Mouse (Mus musculus) cortical plate, adult 2 months (tissue): ENCODE measurements around the gene Cracr2b. TPM values are rescaled to one million over a fixed set of nuclear protein-coding genes. Genes with fewer than 3 reads are reported as not detected.

Experiments
- H3K27ac ChIP-seq: fragments of 200-500 bp; 2 replicates; pipeline ENCODE4 v1.5.1; 2012; ENCODE audit warnings: low read length, control low read depth, inconsistent platforms; ENCODE audit not compliant: insufficient read depth
- H3K4me1 ChIP-seq: fragments of 200-500 bp; 2 replicates; pipeline ENCODE4 v1.6.1; 2011; ENCODE audit warnings: low read length; ENCODE audit not compliant: control insufficient read depth, insufficient read depth
- H3K4me3 ChIP-seq: fragments of 200-500 bp; 2 replicates; pipeline ENCODE4 v1.5.1; 2011; ENCODE audit warnings: mild to moderate bottlenecking, low read length, control low read depth; ENCODE audit not compliant: insufficient read depth
- CTCF ChIP-seq: fragments of 200-500 bp; IDR thresholded peaks from 2 replicates; pipeline ENCODE4 v1.5.1; 2011; ENCODE audit warnings: mild to moderate bottlenecking, control low read depth, low read length; ENCODE audit not compliant: insufficient read depth; ENCODE audit errors: extremely low read depth
- POLR2A ChIP-seq: fragments of 200-500 bp; IDR thresholded peaks from 2 replicates; pipeline ENCODE4 v1.6.1; 2011; ENCODE audit warnings: mild to moderate bottlenecking, low read length, control low read depth; ENCODE audit not compliant: insufficient read depth; ENCODE audit errors: extremely low read depth
- polyA plus RNA-seq: library from polyadenylated mRNA; depleted of rRNA; stranded (reverse); fragments of >200 nt; gene quantifications from 2 replicates; pipeline ENCODE4 v1.2.3, GENCODE M21; 2012

Cracr2b gene
- polyA plus RNA-seq, 1 experiment, result 4.8 TPM

DNA sequence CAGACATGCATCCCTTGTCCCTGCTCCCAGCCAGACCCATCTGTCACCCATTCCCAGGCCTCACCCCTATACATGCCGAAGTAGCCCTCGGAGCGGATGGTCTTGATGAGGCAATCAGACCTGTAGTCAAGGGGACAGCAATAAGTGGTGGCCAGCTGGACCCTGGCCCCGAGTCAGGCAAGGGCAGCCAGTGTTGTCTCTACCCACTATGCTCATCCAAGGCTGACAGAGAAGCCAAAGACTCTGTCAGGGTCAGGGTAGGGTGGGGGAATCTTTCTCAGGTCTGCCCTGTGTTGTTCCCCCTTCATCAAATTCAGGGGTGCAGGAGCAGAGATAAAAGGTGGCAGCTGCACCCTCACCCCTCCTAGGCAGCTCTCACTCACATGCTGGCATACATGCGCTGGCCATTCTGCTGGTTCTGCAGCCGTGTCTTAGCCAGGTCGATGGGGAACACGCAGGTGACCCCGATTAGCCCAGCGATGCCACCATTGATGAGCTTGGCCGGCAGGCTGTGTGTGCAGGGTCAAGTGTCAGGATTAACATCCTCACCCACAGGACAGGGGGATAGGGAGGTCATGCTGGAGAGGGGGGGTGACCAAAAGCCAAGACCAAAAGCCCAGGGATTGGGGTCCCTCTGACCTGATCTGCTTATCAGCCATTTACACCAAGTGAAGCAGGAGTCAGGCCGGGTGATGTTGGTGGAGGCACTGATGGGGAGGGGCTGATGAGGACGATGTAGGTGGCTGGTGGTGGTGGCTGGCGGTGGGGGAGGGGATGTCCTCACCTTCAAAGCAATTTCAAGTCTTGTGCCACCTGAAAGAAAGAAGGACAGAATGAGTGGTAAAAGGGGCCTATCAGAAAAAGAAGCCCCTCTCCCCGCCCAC is 27.1 kb upstream of the Cracr2b start:
- peak overlapping the region; percentile 48 for H3K4me3 ChIP-seq
- H3K27ac ChIP-seq, result no peak overlapping the region
- TF ChIP-seq CTCF, result no peak
- TF ChIP-seq POLR2A, result no peak
- H3K4me1 ChIP-seq, result peaks cover 6% of the 10 kb centered on the region

- Histone ChIP-seq H3K27ac (0 out of 2 replicates have a peak overlapping the region, but pooled peaks have one; percentile 22), H3K4me1 (peaks cover 6% of the 10 kb centered on the region), H3K4me3 (peak overlapping the region; percentile 48)
- TF ChIP-seq CTCF, result no peak
- peak; percentile 64; the same call in 1 of the 2 replicates for TF ChIP-seq POLR2A
Measured at GRCm38 (mm10) chr7:141434464-141434863, 26.4 kb upstream of the Cracr2b start.

DNA sequence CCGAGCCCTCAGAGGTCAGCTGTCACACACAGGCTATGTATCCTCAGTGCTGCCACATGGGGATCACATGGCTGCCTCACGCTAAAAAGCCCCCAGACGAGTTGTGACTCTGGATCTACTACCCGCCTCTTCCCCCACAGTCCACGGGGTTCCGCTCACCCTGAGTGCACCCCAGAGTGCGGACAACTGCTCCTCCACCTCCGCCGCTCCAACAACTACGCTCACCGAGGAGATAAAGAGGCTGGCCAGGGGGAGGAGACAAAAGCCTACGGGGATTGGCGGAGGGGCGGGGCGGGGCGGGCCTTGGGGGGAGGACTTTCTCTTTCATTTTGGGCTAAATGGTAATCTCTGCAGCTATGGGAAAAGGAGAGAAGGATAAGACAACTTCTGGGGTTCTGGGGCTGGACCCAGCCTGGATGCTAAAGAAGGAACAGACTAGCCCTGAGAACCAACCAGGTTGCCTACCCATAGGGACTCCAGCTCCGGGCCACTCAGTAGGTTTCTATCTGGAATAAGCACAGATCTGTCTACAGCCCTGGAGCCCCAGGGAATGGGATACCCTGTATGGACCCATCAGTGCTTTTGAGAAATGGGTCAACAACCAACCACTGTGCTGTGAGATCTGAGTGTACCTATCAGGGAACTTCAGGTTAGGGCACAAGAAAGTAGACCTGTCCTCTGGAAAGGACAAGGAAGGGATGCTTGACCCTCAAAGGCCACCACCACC is 25.6 kb upstream of the Cracr2b start:
- Histone ChIP-seq H3K4me1 (peaks cover 6% of the 10 kb centered on the region), H3K4me3 (peak overlapping the region; percentile 48), H3K27ac (peak overlapping the region; percentile 50; the same call in 1 of the 2 replicates)
- TF ChIP-seq CTCF (no peak), POLR2A (peak; percentile 83; the same call in 1 of the 2 replicates)

DNA sequence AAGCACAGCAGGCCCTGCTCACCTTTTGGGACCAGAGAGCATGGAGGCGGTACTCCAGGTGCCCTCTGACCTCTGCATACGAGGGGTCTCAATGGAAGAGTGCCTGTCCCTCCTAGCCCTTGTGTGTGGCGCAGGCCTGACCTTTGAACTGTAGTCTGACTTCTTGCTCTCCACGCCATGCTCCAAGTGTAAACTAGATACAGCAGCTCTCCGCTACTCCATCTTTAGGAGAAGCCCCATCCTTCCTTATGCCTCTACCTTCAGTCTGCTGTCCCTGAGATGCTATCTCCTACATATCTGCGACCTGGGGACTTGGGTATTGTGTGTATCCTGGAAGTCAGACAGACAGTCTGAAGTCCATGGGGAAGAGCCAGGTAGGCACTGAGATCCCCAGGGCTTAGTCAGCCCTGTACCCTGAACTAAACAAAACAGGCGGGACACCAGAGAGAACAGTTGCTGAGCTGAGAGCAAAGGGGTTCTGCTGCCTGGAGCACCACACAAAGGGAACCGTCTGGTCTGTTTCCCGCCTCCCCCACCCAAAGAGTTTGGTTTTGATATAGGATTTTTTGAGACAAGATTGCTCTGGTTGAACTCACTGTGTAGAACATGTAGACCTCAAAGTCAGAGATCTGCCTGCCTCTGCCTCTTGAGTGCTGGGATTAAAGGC is 24.9 kb upstream of the Cracr2b start:
- TF ChIP-seq CTCF, result no peak
- no peak for TF ChIP-seq POLR2A
- H3K4me1 ChIP-seq, result peaks cover 6% of the 10 kb centered on the region

GRCm38 (mm10) chr7:141436523-141436892 is 24.4 kb upstream of the Cracr2b start:
- peak overlapping the region; percentile 75; the same call in 1 of the 2 replicates for H3K4me3 ChIP-seq
- H3K27ac ChIP-seq, result no peak overlapping the region
- H3K4me1 ChIP-seq, result peaks cover 6% of the 10 kb centered on the region
- no peak for TF ChIP-seq CTCF
- no peak for TF ChIP-seq POLR2A

More for the DNA sequence above, 24.9 kb upstream of the Cracr2b start:
- Histone ChIP-seq H3K4me3 (peak overlapping the region; percentile 48; the same call in 1 of the 2 replicates), H3K27ac (peak overlapping the region; percentile 50; the same call in 1 of the 2 replicates)

- Histone ChIP-seq H3K4me3 (peak within 1 kb of the TSS; percentile 75), H3K27ac (peak within 1 kb of the TSS; percentile 79), H3K4me1 (peaks cover 6% of the 10 kb centered on the region)
- peak; percentile 53 for TF ChIP-seq CTCF
- TF ChIP-seq POLR2A, result peak; percentile 72
Measured at GRCm38 (mm10) chr7:141437178-141438120, 23.4 kb upstream of the Cracr2b start, which contains the start of gene Slc25a22. Gene Slc25a22, minus strand, starts transcription at chr7:141437892.

DNA sequence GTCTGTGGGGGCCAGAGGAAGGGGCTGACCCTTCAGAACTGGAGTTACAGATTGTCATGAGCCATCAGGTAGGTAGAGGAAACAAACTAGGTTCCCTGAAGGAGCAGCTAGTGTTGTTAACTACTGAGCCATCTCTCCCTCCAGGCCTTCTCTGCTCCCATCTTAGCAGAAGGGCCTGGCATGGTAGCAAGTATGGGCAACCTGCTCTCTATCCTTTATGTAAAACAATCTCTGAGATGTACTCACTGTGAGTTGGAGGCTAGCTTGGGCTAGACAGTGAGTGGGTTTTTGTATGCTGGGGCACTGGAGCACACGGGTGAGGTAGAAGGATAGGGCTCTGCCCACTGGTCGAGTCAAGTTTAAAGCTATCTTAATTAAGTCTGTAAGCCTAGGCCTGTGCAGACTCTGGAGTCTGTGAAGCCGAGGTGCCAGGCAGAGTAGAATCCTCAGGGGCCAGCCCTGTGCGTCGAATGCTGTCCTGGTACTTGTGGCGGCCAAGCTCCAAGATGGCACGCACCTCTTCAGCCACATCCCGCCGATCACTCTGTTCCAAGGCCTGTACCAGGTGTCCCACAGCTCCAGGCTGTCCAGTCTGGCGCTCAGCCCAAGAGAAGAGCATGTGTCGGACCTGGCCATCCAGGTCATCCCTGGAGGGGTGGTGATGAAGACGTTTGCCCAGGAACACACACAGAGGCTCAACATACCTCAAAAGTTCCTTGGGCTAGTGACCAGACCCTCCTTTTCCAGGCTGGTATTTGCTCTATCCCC is 22.5 kb upstream of the Cracr2b start:
- Histone ChIP-seq H3K4me1 (peaks cover 6% of the 10 kb centered on the region), H3K27ac (no peak overlapping the region), H3K4me3 (no peak overlapping the region)
- no peak for TF ChIP-seq CTCF
- no peak for TF ChIP-seq POLR2A

DNA sequence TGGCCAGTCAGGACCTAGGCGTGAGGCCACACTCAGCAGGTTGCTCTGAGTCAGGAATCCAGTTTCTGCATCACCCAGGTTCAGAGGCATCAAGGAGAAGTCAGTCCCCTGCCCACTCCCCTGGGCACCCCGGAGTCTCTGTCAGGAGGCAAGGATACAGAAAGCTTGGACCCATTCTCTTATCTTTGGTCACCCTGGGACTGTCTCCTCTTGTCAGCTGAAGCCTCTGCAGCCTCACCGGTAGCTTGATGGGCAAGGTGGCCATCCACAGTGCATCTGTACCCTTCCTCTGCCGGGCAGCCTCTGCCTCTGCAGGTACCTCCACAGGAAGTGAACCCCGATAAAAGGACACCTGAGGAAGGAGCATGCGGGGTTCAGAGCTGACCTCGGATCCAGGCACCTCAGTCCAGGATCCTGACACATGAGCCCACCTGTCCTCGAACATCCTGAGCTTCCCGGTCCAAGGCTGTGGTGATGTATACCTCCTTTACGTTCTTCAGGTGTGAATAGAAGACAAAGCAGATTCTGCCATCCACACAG is 21.7 kb upstream of the Cracr2b start:
- Histone ChIP-seq H3K27ac (no peak overlapping the region), H3K4me1 (peaks cover 6% of the 10 kb centered on the region), H3K4me3 (no peak overlapping the region)
- no peak for TF ChIP-seq CTCF
- TF ChIP-seq POLR2A, result no peak
